Mouse (Mus musculus): ENCODE data around the gene Arhgef28. TPM values are rescaled to one million over a fixed set of nuclear protein-coding genes. Genes with fewer than 3 reads are reported as not detected.

The Arhgef28 gene
- total and polyA plus RNA-seq, 3 experiments: not detected

GRCm38 (mm10) chr13:98031642-98031960, 174.6 kb downstream of the Arhgef28 start:
- Histone ChIP-seq H3K27me3 (ENCODE audit: control insufficient read depth in 1 of 2, insufficient read depth in 2 of 2, low read length in 2 of 2) (no peaks in the 10 kb centered on the region), H3K9me3 (replicated peaks; ENCODE audit: insufficient read depth, low read length) (no peaks in the 10 kb centered on the region), H3K4me1 (ENCODE audit: control insufficient read depth in 1 of 2, insufficient read depth in 2 of 2, low read length in 2 of 2) (no peaks in the 10 kb centered on the region), H3K27ac (ENCODE audit: control insufficient read depth, low read depth, low read length) (no peak overlapping the region), H3K36me3 (ENCODE audit: control insufficient read depth in 1 of 2, insufficient read depth in 2 of 2, low read length in 2 of 2) (no peaks in the 10 kb centered on the region), H3K9ac (ENCODE audit: control insufficient read depth, low read depth, low read length, poor library complexity, severe bottlenecking) (peak overlapping the region; percentile 55), H3K79me2 (ENCODE audit: control insufficient read depth, insufficient read depth, low read length, poor library complexity) (no peaks in the 10 kb centered on the region), H3K4me3 (ENCODE audit: control insufficient read depth in 1 of 2, insufficient read depth in 1 of 2, low read depth in 2 of 2, low read length in 2 of 2) (peak overlapping the region in 1 of 2 experiments; percentile 53; a peak in 2 of 4 replicates)
- TF ChIP-seq ZKSCAN1 (IDR thresholded peaks at IDR 0.05; ENCODE audit: low read depth, low read length): no peak
- no peak for TF ChIP-seq KAT2A (conservative IDR thresholded peaks at IDR 0.05; ENCODE audit: low read depth, low read length)
- TF ChIP-seq ELF1 (IDR thresholded peaks at IDR 0.05; ENCODE audit: low read depth, low read length): no peak
- no peak for DNase-seq (ENCODE audit: low read depth, low spot score)

- H3K79me2 ChIP-seq (ENCODE audit: control insufficient read depth, insufficient read depth, low read length, poor library complexity): no peaks in the 10 kb centered on the region
- H3K27me3 ChIP-seq (ENCODE audit: control insufficient read depth in 1 of 2, insufficient read depth in 2 of 2, low read length in 2 of 2): no peaks in the 10 kb centered on the region
- no peak overlapping the region for H3K27ac ChIP-seq (ENCODE audit: control insufficient read depth, low read depth, low read length)
- H3K9ac ChIP-seq (ENCODE audit: control insufficient read depth, low read depth, low read length, poor library complexity, severe bottlenecking): peak overlapping the region; percentile 55
- TF ChIP-seq ZNF384 (IDR thresholded peaks at IDR 0.05; ENCODE audit: low read depth, low read length) (no peak), NRF1 (IDR thresholded peaks at IDR 0.05; ENCODE audit: insufficient read depth, low read depth, low read length, poor library complexity, severe bottlenecking) (no peak), MEF2A (IDR thresholded peaks at IDR 0.05; ENCODE audit: extremely low read depth, insufficient replicate concordance, low read depth, low read length, poor library complexity, severe bottlenecking) (no peak), MXI1 (IDR thresholded peaks at IDR 0.05; ENCODE audit: low read depth, low read length) (no peak), EP300 (IDR thresholded peaks at IDR 0.05; ENCODE audit: low read depth in 1 of 2, low read length in 2 of 2) (no peak), POLR2AphosphoS5 (IDR thresholded peaks at IDR 0.05; ENCODE audit: borderline replicate concordance, low read depth, low read length) (no peak), BHLHE40 (IDR thresholded peaks at IDR 0.05; ENCODE audit: borderline replicate concordance, low read depth, low read length) (no peak), CTCF (IDR thresholded peaks at IDR 0.05 in 2 of 3, conservative IDR thresholded peaks at IDR 0.05 in 1 of 3; ENCODE audit: control insufficient read depth in 1 of 3, insufficient read depth in 1 of 3, low read depth in 2 of 3, low read length in 3 of 3, poor library complexity in 1 of 3, severe bottlenecking in 1 of 3) (peak; percentile 67 to 98 (median 80)), HCFC1 (IDR thresholded peaks at IDR 0.05; ENCODE audit: low read depth, low read length) (no peak), SMC3 (IDR thresholded peaks at IDR 0.05; ENCODE audit: low read depth, low read length) (peak; percentile 97), ZKSCAN1 (IDR thresholded peaks at IDR 0.05; ENCODE audit: low read depth, low read length) (no peak), ZC3H11A (IDR thresholded peaks at IDR 0.05; ENCODE audit: low read depth, low read length) (peak; percentile 92), NELFE (IDR thresholded peaks at IDR 0.05; ENCODE audit: low read depth, low read length) (no peak), CHD2 (IDR thresholded peaks at IDR 0.05; ENCODE audit: low read length) (no peak), RAD21 (IDR thresholded peaks at IDR 0.05; ENCODE audit: low read depth, low read length) (peak; percentile 96), TBP (IDR thresholded peaks at IDR 0.05; ENCODE audit: low read depth, low read length) (no peak), MAX (IDR thresholded peaks at IDR 0.05; ENCODE audit: low read length) (no peak)
- no peaks in the 10 kb centered on the region for H3K36me3 ChIP-seq (ENCODE audit: control insufficient read depth in 1 of 2, insufficient read depth in 2 of 2, low read length in 2 of 2)
- DNase-seq (ENCODE audit: low read depth, low spot score): peak; percentile 77
- no peaks in the 10 kb centered on the region for H3K9me3 ChIP-seq (replicated peaks; ENCODE audit: insufficient read depth, low read length)
- H3K4me3 ChIP-seq (ENCODE audit: control insufficient read depth in 1 of 2, insufficient read depth in 1 of 2, low read depth in 2 of 2, low read length in 2 of 2): peak overlapping the region in 1 of 2 experiments; percentile 53; a peak in 2 of 4 replicates
- no peaks in the 10 kb centered on the region for H3K4me1 ChIP-seq (ENCODE audit: control insufficient read depth in 1 of 2, insufficient read depth in 2 of 2, low read length in 2 of 2)
Measured at GRCm38 (mm10) chr13:98030959-98031641, 175.1 kb downstream of the Arhgef28 start.
